Mouse (Mus musculus): ENCODE data around the gene Olfr750. TPM values are rescaled to one million over a fixed set of nuclear protein-coding genes. Genes with fewer than 3 reads are reported as not detected.

Gene Olfr750
- not detected in 2 replicates for polyA plus RNA-seq (2015; fragmentation: Nextera tagmentation; extraction: Ambion mirVana)

- Histone ChIP-seq H3K9me3 (replicated peaks; ENCODE audit: control insufficient read depth, low read length) (no peaks in the 10 kb centered on the region), H3K9ac (ENCODE audit: low read length) (no peak within 1 kb of the TSS), H3K27me3 (ENCODE audit: control insufficient read depth, insufficient read depth, low read length) (no peaks in the 10 kb centered on the region), H3K4me1 (ENCODE audit: control insufficient read depth, insufficient read depth, low read length) (no peaks in the 10 kb centered on the region), H3K36me3 (ENCODE audit: control insufficient read depth, insufficient read depth, low read length) (no peaks in the 10 kb centered on the region), H3K4me2 (ENCODE audit: low read depth, low read length) (no peak within 1 kb of the TSS), H3K4me3 (replicated peaks; ENCODE audit: low read length) (no peak within 1 kb of the TSS), H3K27ac (ENCODE audit: low read length) (no peak within 1 kb of the TSS)
- WGBS = 82% methylated on average over 3 of the region's 3 CpGs
- no peak for ATAC-seq (ENCODE audit: insufficient read depth, low FRiP score)
Measured at GRCm38 (mm10) chr14:51074335-51074734, at the start of gene Olfr750. Gene Olfr750, minus strand, starts transcription at chr14:51074435.

GRCm38 (mm10) chr14:51113916-51114560 is 39.8 kb upstream of the Olfr750 start, which contains the start of gene Eddm3b:
Gene Eddm3b, plus strand, starts transcription at chr14:51114426.
- no peaks in the 10 kb centered on the region for H3K27me3 ChIP-seq (ENCODE audit: control insufficient read depth, insufficient read depth, low read length)
- H3K4me3 ChIP-seq (replicated peaks; ENCODE audit: low read length) = no peak within 1 kb of the TSS
- no peak within 1 kb of the TSS for H3K9ac ChIP-seq (ENCODE audit: low read length)
- peaks cover 5% of the 10 kb centered on the region; the same call in 1 of the 2 replicates for H3K9me3 ChIP-seq (replicated peaks; ENCODE audit: control insufficient read depth, low read length)
- ATAC-seq (ENCODE audit: insufficient read depth, low FRiP score) = no peak
- H3K4me1 ChIP-seq (ENCODE audit: control insufficient read depth, insufficient read depth, low read length) = no peaks in the 10 kb centered on the region
- WGBS = 50% methylated on average over 12 of the region's 12 CpGs
- H3K36me3 ChIP-seq (ENCODE audit: control insufficient read depth, insufficient read depth, low read length) = no peaks in the 10 kb centered on the region
- H3K27ac ChIP-seq (ENCODE audit: low read length) = no peak within 1 kb of the TSS
- no peak within 1 kb of the TSS for H3K4me2 ChIP-seq (ENCODE audit: low read depth, low read length)

GRCm38 (mm10) chr14:51113476-51113875 is 39.2 kb upstream of the Olfr750 start:
- Histone ChIP-seq H3K36me3 (ENCODE audit: control insufficient read depth, insufficient read depth, low read length) (no peaks in the 10 kb centered on the region), H3K9ac (ENCODE audit: low read length) (no peak overlapping the region), H3K9me3 (replicated peaks; ENCODE audit: control insufficient read depth, low read length) (peaks cover 5% of the 10 kb centered on the region; the same call in 1 of the 2 replicates), H3K27ac (ENCODE audit: low read length) (no peak overlapping the region), H3K4me2 (ENCODE audit: low read depth, low read length) (no peak overlapping the region), H3K4me3 (replicated peaks; ENCODE audit: low read length) (no peak overlapping the region), H3K27me3 (ENCODE audit: control insufficient read depth, insufficient read depth, low read length) (no peaks in the 10 kb centered on the region), H3K4me1 (ENCODE audit: control insufficient read depth, insufficient read depth, low read length) (no peaks in the 10 kb centered on the region)
- 44% methylated on average over 9 of the region's 9 CpGs for WGBS
- no peak for ATAC-seq (ENCODE audit: insufficient read depth, low FRiP score)

GRCm38 (mm10) chr14:51111966-51112365 is 37.7 kb upstream of the Olfr750 start:
- WGBS = 61% methylated on average over 3 of the region's 3 CpGs

GRCm38 (mm10) chr14:51106449-51106967 is 32.3 kb upstream of the Olfr750 start:
- Histone ChIP-seq H3K9me3 (replicated peaks; ENCODE audit: control insufficient read depth, low read length) (peaks cover 5% of the 10 kb centered on the region; the same call in 1 of the 2 replicates), H3K4me2 (ENCODE audit: low read depth, low read length) (no peak overlapping the region), H3K27me3 (ENCODE audit: control insufficient read depth, insufficient read depth, low read length) (no peaks in the 10 kb centered on the region), H3K4me3 (replicated peaks; ENCODE audit: low read length) (no peak overlapping the region), H3K9ac (ENCODE audit: low read length) (no peak overlapping the region), H3K27ac (ENCODE audit: low read length) (no peak overlapping the region), H3K36me3 (ENCODE audit: control insufficient read depth, insufficient read depth, low read length) (peaks cover 11% of the 10 kb centered on the region; the same call in 1 of the 2 replicates), H3K4me1 (ENCODE audit: control insufficient read depth, insufficient read depth, low read length) (no peaks in the 10 kb centered on the region)
- no peak for ATAC-seq (ENCODE audit: insufficient read depth, low FRiP score)

More at GRCm38 (mm10) chr14:51111966-51112365, 37.7 kb upstream of the Olfr750 start:
- Histone ChIP-seq H3K36me3 (ENCODE audit: control insufficient read depth, insufficient read depth, low read length) (no peaks in the 10 kb centered on the region), H3K9ac (ENCODE audit: low read length) (no peak overlapping the region), H3K4me2 (ENCODE audit: low read depth, low read length) (no peak overlapping the region), H3K27me3 (ENCODE audit: control insufficient read depth, insufficient read depth, low read length) (no peaks in the 10 kb centered on the region), H3K9me3 (replicated peaks; ENCODE audit: control insufficient read depth, low read length) (peaks cover 5% of the 10 kb centered on the region; the same call in 1 of the 2 replicates), H3K4me3 (replicated peaks; ENCODE audit: low read length) (no peak overlapping the region), H3K27ac (ENCODE audit: low read length) (no peak overlapping the region), H3K4me1 (ENCODE audit: control insufficient read depth, insufficient read depth, low read length) (no peaks in the 10 kb centered on the region)
- ATAC-seq (ENCODE audit: insufficient read depth, low FRiP score) = no peak

- ATAC-seq (ENCODE audit: insufficient read depth, low FRiP score) = no peak
- H3K27ac ChIP-seq (ENCODE audit: low read length) = no peak overlapping the region
- no peaks in the 10 kb centered on the region for H3K4me1 ChIP-seq (ENCODE audit: control insufficient read depth, insufficient read depth, low read length)
- 69% methylated on average over 2 of the region's 2 CpGs for WGBS
- H3K4me2 ChIP-seq (ENCODE audit: low read depth, low read length) = no peak overlapping the region
- H3K4me3 ChIP-seq (replicated peaks; ENCODE audit: low read length) = no peak overlapping the region
- H3K27me3 ChIP-seq (ENCODE audit: control insufficient read depth, insufficient read depth, low read length) = no peaks in the 10 kb centered on the region
- no peak overlapping the region for H3K9ac ChIP-seq (ENCODE audit: low read length)
- H3K9me3 ChIP-seq (replicated peaks; ENCODE audit: control insufficient read depth, low read length) = no peaks in the 10 kb centered on the region
- peaks cover 11% of the 10 kb centered on the region; the same call in 1 of the 2 replicates for H3K36me3 ChIP-seq (ENCODE audit: control insufficient read depth, insufficient read depth, low read length)
Measured at GRCm38 (mm10) chr14:51104366-51104765, 30.1 kb upstream of the Olfr750 start.

- Histone ChIP-seq H3K36me3 (ENCODE audit: control insufficient read depth, insufficient read depth, low read length) (peaks cover 11% of the 10 kb centered on the region; the same call in 1 of the 2 replicates), H3K4me1 (ENCODE audit: control insufficient read depth, insufficient read depth, low read length) (no peaks in the 10 kb centered on the region), H3K27me3 (ENCODE audit: control insufficient read depth, insufficient read depth, low read length) (no peaks in the 10 kb centered on the region), H3K4me2 (ENCODE audit: low read depth, low read length) (no peak overlapping the region), H3K27ac (ENCODE audit: low read length) (no peak overlapping the region), H3K4me3 (replicated peaks; ENCODE audit: low read length) (no peak overlapping the region), H3K9me3 (replicated peaks; ENCODE audit: control insufficient read depth, low read length) (no peaks in the 10 kb centered on the region), H3K9ac (ENCODE audit: low read length) (no peak overlapping the region)
- no peak for ATAC-seq (ENCODE audit: insufficient read depth, low FRiP score)
- WGBS = 56% methylated on average over 3 of the region's 3 CpGs
Measured at GRCm38 (mm10) chr14:51103217-51103616, 29.0 kb upstream of the Olfr750 start.

GRCm38 (mm10) chr14:51101284-51101683 is 27.0 kb upstream of the Olfr750 start:
- Histone ChIP-seq H3K9ac (ENCODE audit: low read length) (no peak overlapping the region), H3K27me3 (ENCODE audit: control insufficient read depth, insufficient read depth, low read length) (no peaks in the 10 kb centered on the region), H3K9me3 (replicated peaks; ENCODE audit: control insufficient read depth, low read length) (no peaks in the 10 kb centered on the region), H3K4me3 (replicated peaks; ENCODE audit: low read length) (no peak overlapping the region), H3K36me3 (ENCODE audit: control insufficient read depth, insufficient read depth, low read length) (peaks cover 11% of the 10 kb centered on the region; the same call in 1 of the 2 replicates), H3K27ac (ENCODE audit: low read length) (no peak overlapping the region), H3K4me2 (ENCODE audit: low read depth, low read length) (no peak overlapping the region), H3K4me1 (ENCODE audit: control insufficient read depth, insufficient read depth, low read length) (no peaks in the 10 kb centered on the region)
- no peak for ATAC-seq (ENCODE audit: insufficient read depth, low FRiP score)
- 62% methylated on average over 9 of the region's 9 CpGs for WGBS

GRCm38 (mm10) chr14:51098921-51099320 is 24.7 kb upstream of the Olfr750 start:
- ATAC-seq (ENCODE audit: insufficient read depth, low FRiP score) = no peak
- Histone ChIP-seq H3K4me2 (ENCODE audit: low read depth, low read length) (no peak overlapping the region), H3K9ac (ENCODE audit: low read length) (no peak overlapping the region), H3K27me3 (ENCODE audit: control insufficient read depth, insufficient read depth, low read length) (no peaks in the 10 kb centered on the region), H3K9me3 (replicated peaks; ENCODE audit: control insufficient read depth, low read length) (no peaks in the 10 kb centered on the region), H3K4me3 (replicated peaks; ENCODE audit: low read length) (no peak overlapping the region), H3K36me3 (ENCODE audit: control insufficient read depth, insufficient read depth, low read length) (no peaks in the 10 kb centered on the region), H3K27ac (ENCODE audit: low read length) (no peak overlapping the region), H3K4me1 (ENCODE audit: control insufficient read depth, insufficient read depth, low read length) (peaks cover 6% of the 10 kb centered on the region)
- 92% methylated on average over 11 of the region's 11 CpGs for WGBS

Data from stomach, embryonic 16.5 days (tissue).